9 mouse cellular contexts compared by ENCODE assay signal in the genomic region with DNA sequence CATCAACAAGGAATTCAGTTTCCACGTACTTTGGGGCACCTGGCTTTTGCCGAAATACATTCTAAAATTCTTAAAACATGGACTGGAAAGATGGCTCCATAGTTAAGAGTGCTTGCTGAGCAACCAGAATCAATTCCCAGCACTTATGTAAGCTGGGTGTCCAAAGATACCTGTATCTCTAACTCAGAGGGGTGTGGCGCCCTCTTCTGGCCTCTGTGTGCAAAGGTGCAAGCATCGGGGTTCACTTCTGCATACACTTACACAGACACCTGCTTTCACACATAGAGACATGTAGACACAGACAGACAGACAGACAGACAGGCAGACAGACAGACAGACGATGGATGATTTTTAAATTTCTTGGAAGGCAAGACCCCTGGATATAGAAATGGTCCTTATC. TPM values are rescaled to one million over a fixed set of nuclear protein-coding genes. Genes with fewer than 3 reads are reported as not detected.
A peak's percentile ranks its signal among the peaks of the same experiment; 100 is the strongest.
DNase-seq lines count a peak whose midpoint lies in the region; ATAC-seq and TF ChIP-seq lines count a peak whose summit lies in the region.
"Had no signal": no experiment of that assay in that cellular context is flagged by ENCODE, and none has a peak within 500 bp of the region (broad histone marks: within the 10 kb centered on the region; RNA-seq: fewer than 3 reads in every experiment).

No protein-coding gene starts in this region.

- no peak for TF ChIP-seq POLR2A in embryonic fibroblast, embryonic 13.5 days (IDR thresholded peaks at IDR 0.05; ENCODE audit: low read depth, low read length)
- TF ChIP-seq POLR2A in small intestine, adult 2 months (IDR thresholded peaks at IDR 0.05; ENCODE audit: low read depth, low read length), result no peak

- no peak overlapping the region for H3K9ac ChIP-seq in intestine, embryonic 14.5 days (ENCODE audit: low read length)
- no peak overlapping the region for H3K9ac ChIP-seq in intestine, embryonic 16.5 days (ENCODE audit: low read depth, low read length)
- H3K9ac ChIP-seq: neural tube, embryonic 13.5 days had no signal

- peak; percentile 43; the same call in 1 of the 2 replicates for TF ChIP-seq CTCF in embryonic fibroblast, embryonic 13.5 days (IDR thresholded peaks at IDR 0.05; ENCODE audit: borderline replicate concordance, insufficient read depth, low read length)
- TF ChIP-seq CTCF in small intestine, adult 2 months (IDR thresholded peaks at IDR 0.05; ENCODE audit: extremely low read depth, insufficient read length, insufficient replicate concordance, low read depth, low read length), result peak; percentile 62; the same call in 1 of the 2 replicates

- peak; percentile 65 for DNase-seq in intestine, embryonic 14.5 days (ENCODE audit: low spot score)
- peak; percentile 45 for DNase-seq in CD4-positive helper T cell, adult 2 months (ENCODE audit: low read depth, low spot score)
- DNase-seq in adrenal gland, adult 8-10 months, result peak; percentile 42
- peak; percentile 62 for DNase-seq in limb, embryonic 10.5 days (ENCODE audit: low spot score)

- ATAC-seq in intestine, embryonic 14.5 days (replicated peaks; ENCODE audit: low FRiP score, low TSS enrichment, low read depth), result no peak
- ATAC-seq in intestine, embryonic 16.5 days, result no peak
- no peak for ATAC-seq in erythroid progenitor cell, adult 5-6 weeks (replicated peaks; ENCODE audit: low FRiP score, poor library complexity, severe bottlenecking)

- no peak overlapping the region for H3K4me3 ChIP-seq in intestine, embryonic 14.5 days (ENCODE audit: low read depth, low read length)
- no peak overlapping the region for H3K4me3 ChIP-seq in intestine, embryonic 16.5 days (ENCODE audit: low read length)
- no peak overlapping the region for H3K4me3 ChIP-seq in embryonic fibroblast, embryonic 13.5 days (ENCODE audit: insufficient read depth, low read length)
- no peak overlapping the region for H3K4me3 ChIP-seq in limb, embryonic 10.5 days
- H3K4me3 ChIP-seq in small intestine, adult 2 months (ENCODE audit: low read depth, low read length), result no peak overlapping the region
- H3K4me3 ChIP-seq: neural tube, embryonic 13.5 days had no signal

- H3K27me3 ChIP-seq in intestine, embryonic 14.5 days (replicated peaks; ENCODE audit: control insufficient read depth, insufficient read depth, low read length), result no peaks in the 10 kb centered on the region
- H3K27me3 ChIP-seq in intestine, embryonic 16.5 days (replicated peaks; ENCODE audit: control insufficient read depth, insufficient read depth, low read length), result no peaks in the 10 kb centered on the region
- H3K27me3 ChIP-seq in limb, embryonic 10.5 days (ENCODE audit: low read depth, poor library complexity, severe bottlenecking), result peaks cover 11% of the 10 kb centered on the region
- H3K27me3 ChIP-seq in small intestine, adult 2 months (ENCODE audit: control insufficient read depth, insufficient read depth, low read length), result no peaks in the 10 kb centered on the region

- H3K9me3 ChIP-seq in intestine, embryonic 14.5 days (ENCODE audit: control insufficient read depth, low read length), result no peaks in the 10 kb centered on the region
- H3K9me3 ChIP-seq in intestine, embryonic 16.5 days (ENCODE audit: control insufficient read depth, low read length), result no peaks in the 10 kb centered on the region
- H3K9me3 ChIP-seq in limb, embryonic 10.5 days (replicated peaks), result no peaks in the 10 kb centered on the region
- H3K9me3 ChIP-seq: neural tube, embryonic 13.5 days had no signal

- H3K36me3 ChIP-seq in intestine, embryonic 14.5 days (ENCODE audit: control insufficient read depth, insufficient read depth, low read length), result no peaks in the 10 kb centered on the region
- no peaks in the 10 kb centered on the region for H3K36me3 ChIP-seq in intestine, embryonic 16.5 days (ENCODE audit: control insufficient read depth, insufficient read depth, low read length)
- no peaks in the 10 kb centered on the region for H3K36me3 ChIP-seq in limb, embryonic 10.5 days
- peaks cover 3% of the 10 kb centered on the region; the same call in 1 of the 2 replicates for H3K36me3 ChIP-seq in small intestine, adult 2 months (ENCODE audit: control insufficient read depth, insufficient read depth, low read length)
- H3K36me3 ChIP-seq: neural tube, embryonic 13.5 days had no signal

- no peak overlapping the region for H3K27ac ChIP-seq in intestine, embryonic 14.5 days (ENCODE audit: low read depth)
- no peak overlapping the region for H3K27ac ChIP-seq in intestine, embryonic 16.5 days (ENCODE audit: low read length)
- H3K27ac ChIP-seq in embryonic fibroblast, embryonic 13.5 days (ENCODE audit: insufficient read depth, low read length), result no peak overlapping the region
- no peak overlapping the region for H3K27ac ChIP-seq in limb, embryonic 10.5 days
- H3K27ac ChIP-seq in small intestine, adult 2 months (ENCODE audit: insufficient read depth, low read depth, low read length), result no peak overlapping the region
- H3K27ac ChIP-seq: neural tube, embryonic 13.5 days had no signal

- H3K4me2 ChIP-seq in intestine, embryonic 14.5 days (ENCODE audit: low read length), result no peak overlapping the region
- H3K4me2 ChIP-seq in intestine, embryonic 16.5 days (ENCODE audit: low read depth, low read length), result no peak overlapping the region
- H3K4me2 ChIP-seq: neural tube, embryonic 13.5 days had no signal

- H3K4me1 ChIP-seq in intestine, embryonic 14.5 days (replicated peaks; ENCODE audit: control insufficient read depth, insufficient read depth, low read length), result no peaks in the 10 kb centered on the region
- no peaks in the 10 kb centered on the region for H3K4me1 ChIP-seq in intestine, embryonic 16.5 days (ENCODE audit: control insufficient read depth, insufficient read depth, low read length)
- no peaks in the 10 kb centered on the region for H3K4me1 ChIP-seq in embryonic fibroblast, embryonic 13.5 days (ENCODE audit: control insufficient read depth, insufficient read depth, low read length)
- peaks cover 5% of the 10 kb centered on the region for H3K4me1 ChIP-seq in limb, embryonic 10.5 days
- H3K4me1 ChIP-seq in small intestine, adult 2 months (ENCODE audit: control insufficient read depth, insufficient read depth, insufficient read length, low read length), result no peaks in the 10 kb centered on the region
- H3K4me1 ChIP-seq: neural tube, embryonic 13.5 days had no signal

- 48% methylated on average over 5 of the region's 5 CpGs for WGBS in intestine, embryonic 14.5 days
- WGBS in intestine, embryonic 16.5 days, result 47% methylated on average over 5 of the region's 5 CpGs
- 45% methylated on average over 5 of the region's 5 CpGs for WGBS in limb, embryonic 10.5 days
- 62% methylated on average over 5 of the region's 5 CpGs for WGBS in small intestine, adult 2 months

RNA-seq across cellular contexts. Expression of a gene that starts 25.3 kb away (rescaled TPM):
- 25.5 and 26.8 TPM in 2 replicates for polyA plus RNA-seq in intestine, embryonic 14.5 days (2014; fragmentation: Nextera tagmentation; extraction: Ambion mirVana)
- polyA plus RNA-seq in intestine, embryonic 16.5 days (2015; fragmentation: Nextera tagmentation; extraction: Ambion mirVana), result 15.8 and 16.2 TPM in 2 replicates
- total RNA-seq in adrenal gland, adult 8-10 months (2022), result 10 to 100 TPM; 56.0 to 79.4 (median 66.8) TPM
- polyA plus RNA-seq in embryonic fibroblast, embryonic 13.5 days (2011; ENCODE audit: insufficient read length, low read depth, missing spikeins), result 23.1 and 24.0 TPM in 2 replicates
- 14.3 and 17.8 TPM in 2 replicates for polyA plus RNA-seq in limb, embryonic 10.5 days (2016; fragmentation: Nextera tagmentation; extraction: Ambion mirVana)
- polyA plus RNA-seq in small intestine, adult 2 months (2012; rRNA removed), result 3.9 and 7.3 TPM in 2 replicates
- total RNA-seq in erythroid progenitor cell, adult 5-6 weeks (2015; ENCODE audit: low replicate concordance), result not detected in 2 replicates
- 1.5 TPM in 1 of 2 replicates, not detected in the other for total RNA-seq in erythroid progenitor cell, adult 5-6 weeks (2017; ENCODE audit: low replicate concordance)

RNA-seq across cellular contexts. Expression of a gene that starts 49.0 kb away (rescaled TPM):
- polyA plus RNA-seq in intestine, embryonic 14.5 days (2014; fragmentation: Nextera tagmentation; extraction: Ambion mirVana), result 5.2 and 6.5 TPM in 2 replicates
- 4.4 and 5.0 TPM in 2 replicates for polyA plus RNA-seq in intestine, embryonic 16.5 days (2015; fragmentation: Nextera tagmentation; extraction: Ambion mirVana)
- 1 to 10 TPM; 1.8 to 2.9 (median 2.3) TPM for total RNA-seq in adrenal gland, adult 8-10 months (2022)
- 0.99 and 1.9 TPM in 2 replicates for polyA plus RNA-seq in embryonic fibroblast, embryonic 13.5 days (2011; ENCODE audit: insufficient read length, low read depth, missing spikeins)
- polyA plus RNA-seq in limb, embryonic 10.5 days (2016; fragmentation: Nextera tagmentation; extraction: Ambion mirVana), result 0.41 and 0.58 TPM in 2 replicates
- 10.9 and 12.1 TPM in 2 replicates for polyA plus RNA-seq in small intestine, adult 2 months (2012; rRNA removed)
- not detected in 2 replicates for total RNA-seq in erythroid progenitor cell, adult 5-6 weeks (2015; ENCODE audit: low replicate concordance)
- not detected in 2 replicates for total RNA-seq in erythroid progenitor cell, adult 5-6 weeks (2017; ENCODE audit: low replicate concordance)
